Mouse (Mus musculus) C2C12 (cell line): Measurements from ENCODE around the gene Cpne2. TPM values are rescaled to one million over a fixed set of nuclear protein-coding genes. Genes with fewer than 3 reads are reported as not detected.

Experiments
- H3K27me3 ChIP-seq: one replicate; pipeline ENCODE4 v1.6.1; 2011; ENCODE audit not compliant: control insufficient read depth, insufficient read depth, insufficient read length
- H3K36me3 ChIP-seq: one replicate; pipeline ENCODE4 v1.6.1; 2011; ENCODE audit not compliant: control insufficient read depth, insufficient read depth
- H3K4me3 ChIP-seq: one replicate; pipeline ENCODE4 v1.5.1; 2011; ENCODE audit warnings: mild to moderate bottlenecking, control low read depth; ENCODE audit not compliant: poor library complexity, insufficient read depth, severe bottlenecking
- H3K79me2 ChIP-seq: one replicate; pipeline ENCODE4 v1.6.1; 2011; ENCODE audit not compliant: control insufficient read depth, insufficient read depth
- H3K79me3 ChIP-seq: one replicate; pipeline ENCODE4 v1.6.1; 2011; ENCODE audit warnings: low read depth, control low read depth
- H3ac ChIP-seq: one replicate; pipeline ENCODE3; 2011; ENCODE audit warnings: low read depth; ENCODE audit not compliant: control insufficient read depth, insufficient read length
- CEBPB ChIP-seq: IDR thresholded peaks from one replicate; pipeline ENCODE4 v1.6.1; 2011; ENCODE audit warnings: low read depth, mild to moderate bottlenecking, control low read depth, moderate library complexity
- CTCF ChIP-seq: IDR thresholded peaks from one replicate; pipeline ENCODE4 v1.5.1; 2011; ENCODE audit not compliant: control insufficient read depth, insufficient read depth, insufficient read length
- FOSL1 ChIP-seq: IDR thresholded peaks from one replicate; pipeline ENCODE4 v1.8.0; 2011; ENCODE audit warnings: mild to moderate bottlenecking, low read length; ENCODE audit not compliant: poor library complexity, insufficient read depth, severe bottlenecking
- MAX ChIP-seq: IDR thresholded peaks from one replicate; pipeline ENCODE4 v1.6.1; 2011; ENCODE audit warnings: mild to moderate bottlenecking, control low read depth
- MYOD1 ChIP-seq: IDR thresholded peaks from one replicate; pipeline ENCODE4 v1.6.1; 2011; ENCODE audit warnings: low read depth; ENCODE audit not compliant: control insufficient read depth, insufficient read length
- MYOG ChIP-seq: IDR thresholded peaks from one replicate; pipeline ENCODE4 v1.6.1; 2011; ENCODE audit not compliant: control insufficient read depth, insufficient read length; ENCODE audit errors: extremely low read depth
- USF1 ChIP-seq: IDR thresholded peaks from one replicate; pipeline ENCODE4 v1.6.1; 2011; ENCODE audit warnings: low read depth, mild to moderate bottlenecking, control low read depth, moderate library complexity
- polyA plus RNA-seq: library from polyadenylated mRNA; unstranded; fragments of >200 nt; fragmentation: generic; extraction: Trizol; gene quantifications from one replicate; pipeline ENCODE4 v1.2.1, GENCODE M21; 2012; ENCODE audit warnings: missing spikeins

The Cpne2 gene
- polyA plus RNA-seq, 1 experiment = 59.9 TPM

GRCm38 (mm10) chr8:94574159-94574907, 41.5 kb downstream of the Cpne2 start:
- Histone ChIP-seq H3K79me3 (no peaks in the 10 kb centered on the region), H3K79me2 (no peaks in the 10 kb centered on the region), H3K27me3 (no peaks in the 10 kb centered on the region), H3ac (no peak overlapping the region), H3K4me3 (no peak overlapping the region), H3K36me3 (peaks cover 56% of the 10 kb centered on the region)
- TF ChIP-seq MAX (no peak), MYOG (no peak), USF1 (no peak), CEBPB (no peak), FOSL1 (no peak), MYOD1 (no peak), CTCF (no peak)

GRCm38 (mm10) chr8:94575148-94575547, 42.4 kb downstream of the Cpne2 start:
- no peak for TF ChIP-seq USF1
- no peak for TF ChIP-seq FOSL1
- TF ChIP-seq MYOG = no peak
- TF ChIP-seq MAX = no peak
- TF ChIP-seq CEBPB = no peak
- no peak for TF ChIP-seq MYOD1
- TF ChIP-seq CTCF = no peak
- Histone ChIP-seq H3K36me3 (peaks cover 58% of the 10 kb centered on the region), H3K4me3 (no peak overlapping the region), H3K27me3 (no peaks in the 10 kb centered on the region), H3K79me2 (no peaks in the 10 kb centered on the region), H3ac (no peak overlapping the region), H3K79me3 (no peaks in the 10 kb centered on the region)

- Histone ChIP-seq H3K36me3 (peaks cover 62% of the 10 kb centered on the region), H3K4me3 (no peak overlapping the region), H3K79me3 (no peaks in the 10 kb centered on the region), H3K27me3 (no peaks in the 10 kb centered on the region), H3K79me2 (no peaks in the 10 kb centered on the region), H3ac (no peak overlapping the region)
- TF ChIP-seq MYOG (no peak), MYOD1 (peak; percentile 36)
These were observed 49.2 kb downstream of the Cpne2 start for GRCm38 (mm10) chr8:94581820-94582483.

- H3K79me3 ChIP-seq = no peaks in the 10 kb centered on the region
- peaks cover 63% of the 10 kb centered on the region for H3K36me3 ChIP-seq
- TF ChIP-seq USF1 (no peak), FOSL1 (no peak), MAX (no peak), CTCF (no peak), MYOG (no peak), CEBPB (no peak), MYOD1 (no peak)
- H3ac ChIP-seq = no peak overlapping the region
- H3K27me3 ChIP-seq = no peaks in the 10 kb centered on the region
- no peaks in the 10 kb centered on the region for H3K79me2 ChIP-seq
- H3K4me3 ChIP-seq = no peak overlapping the region
These were observed 49.8 kb downstream of the Cpne2 start for GRCm38 (mm10) chr8:94582569-94582968.

- no peak overlapping the region for H3K4me3 ChIP-seq
- peaks cover 71% of the 10 kb centered on the region for H3K36me3 ChIP-seq
- TF ChIP-seq CTCF = peak; percentile 49
- TF ChIP-seq MYOD1 = peak; percentile 43
- no peak for TF ChIP-seq CEBPB
- no peaks in the 10 kb centered on the region for H3K79me3 ChIP-seq
- no peak overlapping the region for H3ac ChIP-seq
- no peaks in the 10 kb centered on the region for H3K27me3 ChIP-seq
- no peaks in the 10 kb centered on the region for H3K79me2 ChIP-seq
These were observed 51.5 kb downstream of the Cpne2 start for GRCm38 (mm10) chr8:94584238-94584817.
